Mouse (Mus musculus) ES-E14 (cell line): ENCODE measurements at regions not wholly inside any gene's neighbourhood (a gene's known extent, or its start where the extent isn't known, plus 50 kb on each side); places are given as distances from the start of the nearest gene placed in this dataset.

Source experiments
- CHD2 ChIP-seq: IDR thresholded peaks from 2 replicates; pipeline ENCODE4 v1.6.1; 2014; ENCODE audit warnings: mild to moderate bottlenecking, low read depth, low read length, inconsistent platforms
- HCFC1 ChIP-seq: IDR thresholded peaks from 2 replicates; pipeline ENCODE4 v1.6.1; 2012; ENCODE audit warnings: low read length, inconsistent platforms, borderline replicate concordance; ENCODE audit not compliant: insufficient read depth
- MAFK ChIP-seq: IDR thresholded peaks from 2 replicates; pipeline ENCODE4 v1.6.1; 2014; ENCODE audit warnings: mild to moderate bottlenecking, low read depth, low read length, inconsistent platforms; ENCODE audit not compliant: insufficient read depth
- ZC3H11A ChIP-seq: IDR thresholded peaks from 2 replicates; pipeline ENCODE4 v1.6.1; 2012; ENCODE audit warnings: low read depth, mild to moderate bottlenecking, inconsistent platforms, low read length, borderline replicate concordance
- ZNF384 ChIP-seq: IDR thresholded peaks from 2 replicates; pipeline ENCODE4 v1.6.1; 2012; ENCODE audit warnings: low read depth, low read length, inconsistent platforms

DNA sequence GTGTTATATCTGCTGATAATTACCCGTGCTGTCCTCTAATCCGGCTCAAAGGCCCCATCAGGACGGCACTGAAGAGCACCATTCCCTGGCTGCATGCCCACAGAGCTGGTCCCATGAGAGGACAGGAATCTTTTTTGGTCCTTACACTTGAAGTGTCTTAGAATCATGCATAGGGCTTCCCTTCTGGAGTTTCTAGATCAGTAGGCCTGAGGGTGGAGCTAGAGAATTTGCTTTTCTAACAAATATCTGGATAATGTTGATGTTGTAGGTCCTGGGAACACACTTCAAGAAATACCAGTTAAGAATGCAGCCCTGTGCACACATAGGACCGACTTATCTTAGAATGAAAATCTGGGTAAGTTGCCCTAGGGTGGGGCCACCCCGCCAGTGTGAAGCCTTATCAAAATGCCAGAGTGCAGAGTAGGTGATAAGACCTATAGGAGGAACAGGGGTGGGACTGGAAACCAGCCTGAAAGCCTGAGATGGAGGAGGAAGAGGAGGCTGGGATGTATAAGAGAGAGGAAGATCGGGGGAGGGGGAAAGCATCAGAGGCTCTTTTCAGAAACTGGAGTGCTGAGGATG is 111.2 kb downstream of the Bdh1 start:
- TF ChIP-seq CHD2 (no peak), HCFC1 (no peak), MAFK (no peak), ZC3H11A (no peak), ZNF384 (no peak)
